Mouse (Mus musculus) midbrain, embryonic 12.5 days (tissue): Measurements from ENCODE around the gene Tmem25. TPM values are rescaled to one million over a fixed set of nuclear protein-coding genes. Genes with fewer than 3 reads are reported as not detected.

ENCODE experiments used
- ATAC-seq: fragments of 200-750 bp; cut with Nextera tagmentation; 2 replicates; pipeline ENCODE4 v1.8.0; 2017; ENCODE audit warnings: low read depth, moderate TSS enrichment, moderate library complexity; ENCODE audit not compliant: low FRiP score
- H3K27ac ChIP-seq: fragments of 300-500 bp; sonication (generic); replicated peaks from 2 replicates; pipeline ENCODE4 v1.5.1; 2016; ENCODE audit warnings: mild to moderate bottlenecking
- H3K27me3 ChIP-seq: fragments of 300-500 bp; sonication (generic); 2 replicates; pipeline ENCODE4 v1.6.1; 2016; ENCODE audit warnings: mild to moderate bottlenecking
- H3K36me3 ChIP-seq: fragments of 300-500 bp; sonication (generic); 2 replicates; pipeline ENCODE4 v1.6.1; 2016
- H3K4me1 ChIP-seq: fragments of 300-500 bp; sonication (generic); 2 replicates; pipeline ENCODE4 v1.6.1; 2016
- H3K4me2 ChIP-seq: fragments of 300-500 bp; sonication (generic); replicated peaks from 2 replicates; pipeline ENCODE4 v1.6.1; 2016; ENCODE audit warnings: mild to moderate bottlenecking, moderate library complexity
- H3K4me3 ChIP-seq: fragments of 300-500 bp; sonication (generic); 2 replicates; pipeline ENCODE4 v1.5.1; 2016; ENCODE audit warnings: mild to moderate bottlenecking
- H3K9ac ChIP-seq: fragments of 300-500 bp; sonication (generic); replicated peaks from 2 replicates; pipeline ENCODE4 v1.6.1; 2016; ENCODE audit warnings: mild to moderate bottlenecking, moderate library complexity
- H3K9me3 ChIP-seq: fragments of 300-500 bp; sonication (generic); 2 replicates; pipeline ENCODE4 v1.6.1; 2016; ENCODE audit warnings: mild to moderate bottlenecking
- WGBS: fragments of 180-500 bp; shearing (Covaris S2); methylation state at CpG from one replicate; pipeline ENCODE4 v1.1.7; 2016; 5-methylcytosine and 5-hydroxymethylcytosine counted together
- polyA plus RNA-seq: library from polyadenylated mRNA; unstranded; fragments of >200 nt; fragmentation: Nextera tagmentation; extraction: Ambion mirVana; gene quantifications from 2 replicates; pipeline ENCODE4 v1.2.1, GENCODE M21; 2016

Gene Tmem25
- polyA plus RNA-seq, 1 experiment from 2014 or later: 5.9 TPM

- peaks cover 80% of the 10 kb centered on the region for H3K36me3 ChIP-seq
- no peak overlapping the region for H3K9ac ChIP-seq
- H3K4me2 ChIP-seq: no peak overlapping the region
- no peak overlapping the region for H3K4me3 ChIP-seq
- H3K9me3 ChIP-seq: no peaks in the 10 kb centered on the region
- no peak for ATAC-seq
- WGBS: 94% methylated on average over 10 of the region's 10 CpGs
- no peaks in the 10 kb centered on the region for H3K4me1 ChIP-seq
- H3K27me3 ChIP-seq: no peaks in the 10 kb centered on the region
- H3K27ac ChIP-seq: no peak overlapping the region
Observed at GRCm38 (mm10) chr9:44807778-44808177, 8.7 kb upstream of the Tmem25 start.

GRCm38 (mm10) chr9:44807141-44807540, 8.0 kb upstream of the Tmem25 start:
- no peak overlapping the region for H3K4me2 ChIP-seq
- ATAC-seq: no peak
- 81% methylated on average over 5 of the region's 5 CpGs for WGBS
- H3K27me3 ChIP-seq: peaks cover 4% of the 10 kb centered on the region; the same call in 1 of the 2 replicates
- H3K9me3 ChIP-seq: no peaks in the 10 kb centered on the region
- no peak overlapping the region for H3K27ac ChIP-seq
- H3K4me3 ChIP-seq: no peak overlapping the region
- no peaks in the 10 kb centered on the region for H3K4me1 ChIP-seq
- H3K9ac ChIP-seq: no peak overlapping the region
- peaks cover 75% of the 10 kb centered on the region for H3K36me3 ChIP-seq

DNA sequence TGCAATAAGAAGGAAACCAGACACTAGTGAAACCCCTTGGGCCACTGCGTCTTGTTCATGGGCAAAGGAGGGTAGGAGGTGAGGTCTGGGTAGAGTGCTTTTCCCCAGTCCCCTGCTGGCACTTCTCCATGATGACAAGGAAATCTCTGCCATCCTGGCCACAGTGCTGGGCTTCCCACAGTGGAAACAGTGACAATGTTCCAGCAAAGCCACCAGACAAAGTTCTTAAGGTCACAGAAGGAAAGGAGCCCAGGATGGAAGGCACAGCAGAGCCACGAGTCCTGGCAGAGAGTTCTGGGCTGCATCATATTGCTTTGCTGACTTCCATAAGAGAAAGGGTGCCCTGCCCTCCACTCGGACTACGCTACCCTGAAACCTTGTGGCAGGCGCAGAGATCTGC, 6.4 kb upstream of the Tmem25 start:
- Histone ChIP-seq H3K4me1 (no peaks in the 10 kb centered on the region), H3K4me3 (no peak overlapping the region), H3K27me3 (peaks cover 17% of the 10 kb centered on the region), H3K4me2 (no peak overlapping the region), H3K36me3 (peaks cover 58% of the 10 kb centered on the region), H3K27ac (no peak overlapping the region), H3K9me3 (no peaks in the 10 kb centered on the region), H3K9ac (no peak overlapping the region)
- 96% methylated on average over 5 of the region's 5 CpGs for WGBS
- ATAC-seq: no peak

DNA sequence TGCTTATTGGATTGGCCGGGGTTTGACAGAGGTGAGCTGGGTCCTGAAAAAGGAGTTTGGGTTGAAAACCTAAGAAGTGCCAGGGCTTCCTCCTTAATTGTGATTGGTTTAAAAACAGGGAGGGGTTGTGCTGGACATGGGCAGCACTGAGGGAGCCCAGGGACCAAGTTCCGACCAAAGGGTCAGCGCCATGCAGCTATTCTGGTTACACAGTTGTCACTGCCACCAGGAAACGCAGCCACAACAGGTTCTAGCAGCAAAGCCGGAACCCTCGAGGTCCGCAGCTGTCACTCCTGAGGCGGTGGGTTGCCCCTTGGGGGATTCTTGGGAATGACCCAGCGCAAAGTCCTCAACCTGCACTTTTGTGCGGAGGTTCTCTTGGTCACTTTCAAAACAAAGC, 5.6 kb upstream of the Tmem25 start:
- no peaks in the 10 kb centered on the region for H3K9me3 ChIP-seq
- no peak overlapping the region for H3K4me2 ChIP-seq
- peaks cover 6% of the 10 kb centered on the region for H3K4me1 ChIP-seq
- WGBS: 94% methylated on average over 10 of the region's 10 CpGs
- H3K36me3 ChIP-seq: peaks cover 50% of the 10 kb centered on the region
- H3K4me3 ChIP-seq: no peak overlapping the region
- no peak for ATAC-seq
- peaks cover 23% of the 10 kb centered on the region for H3K27me3 ChIP-seq
- H3K27ac ChIP-seq: no peak overlapping the region
- H3K9ac ChIP-seq: no peak overlapping the region

DNA sequence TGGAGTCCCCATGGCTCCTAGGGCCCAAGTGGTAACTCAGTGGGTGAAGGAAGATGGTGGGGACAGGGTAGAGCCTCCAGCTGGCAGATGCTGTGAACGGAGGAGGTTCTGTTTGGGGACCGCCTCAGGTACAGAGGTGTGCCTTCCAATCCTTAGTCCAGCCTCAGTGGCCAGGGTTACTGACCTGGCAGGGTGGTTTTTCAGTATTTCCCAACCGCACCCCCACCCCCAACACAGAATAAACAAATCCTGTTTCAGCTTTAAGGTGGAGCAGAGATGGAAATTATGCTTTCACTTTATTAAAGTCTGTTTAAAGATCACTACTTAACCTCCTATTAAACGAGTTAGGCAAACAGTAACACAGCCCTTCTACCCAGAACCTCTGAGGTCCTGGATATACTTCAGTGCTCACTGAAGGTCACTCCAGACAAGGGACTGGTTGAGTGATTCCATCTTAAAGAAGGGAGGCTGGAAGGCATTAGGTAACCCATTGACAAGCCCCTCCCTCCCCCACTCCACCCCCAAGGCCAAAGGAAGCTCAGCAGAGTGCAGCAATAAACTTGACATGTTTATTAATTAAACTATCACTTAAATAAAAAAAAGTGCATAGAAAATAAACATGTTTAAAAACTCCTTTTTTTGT, 3.8 kb upstream of the Tmem25 start, which contains the start of gene Ttc36:
TSS of gene Ttc36 (minus strand) at position 265 of the 643 bp plus-strand sequence.
- Histone ChIP-seq H3K27ac (no peak within 1 kb of the TSS), H3K4me2 (no peak within 1 kb of the TSS), H3K9me3 (no peaks in the 10 kb centered on the region), H3K9ac (no peak within 1 kb of the TSS), H3K27me3 (peaks cover 32% of the 10 kb centered on the region), H3K4me1 (peaks cover 15% of the 10 kb centered on the region), H3K36me3 (peaks cover 32% of the 10 kb centered on the region), H3K4me3 (no peak within 1 kb of the TSS)
- no peak for ATAC-seq
- WGBS: 77% methylated on average over 4 of the region's 4 CpGs

DNA sequence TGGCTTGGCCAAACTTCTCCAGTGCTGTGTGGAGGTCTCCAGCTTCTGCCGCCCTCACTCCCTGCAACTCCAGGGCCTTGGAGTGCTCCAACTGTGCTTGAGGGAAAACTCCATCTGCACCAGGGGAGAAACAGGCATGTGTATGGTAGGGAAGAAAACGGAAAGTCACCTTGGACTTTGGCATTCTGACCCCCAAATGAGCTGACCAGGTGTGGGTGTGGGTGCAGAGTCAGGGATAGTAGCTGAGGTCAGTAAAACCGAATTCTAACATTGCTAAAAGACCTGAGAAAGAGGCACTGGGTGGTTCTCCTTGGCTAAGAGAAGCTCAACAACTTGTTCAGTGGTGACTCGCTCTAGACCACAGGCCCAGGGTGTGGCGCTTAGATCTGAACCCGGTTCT, 2.6 kb upstream of the Tmem25 start:
- H3K36me3 ChIP-seq: peaks cover 20% of the 10 kb centered on the region
- no peak overlapping the region for H3K4me3 ChIP-seq
- H3K4me1 ChIP-seq: peaks cover 15% of the 10 kb centered on the region
- H3K4me2 ChIP-seq: no peak overlapping the region
- peaks cover 38% of the 10 kb centered on the region for H3K27me3 ChIP-seq
- no peaks in the 10 kb centered on the region for H3K9me3 ChIP-seq
- no peak overlapping the region for H3K27ac ChIP-seq
- no peak overlapping the region for H3K9ac ChIP-seq
- WGBS: 85% methylated on average over 6 of the region's 6 CpGs
- ATAC-seq: no peak

DNA sequence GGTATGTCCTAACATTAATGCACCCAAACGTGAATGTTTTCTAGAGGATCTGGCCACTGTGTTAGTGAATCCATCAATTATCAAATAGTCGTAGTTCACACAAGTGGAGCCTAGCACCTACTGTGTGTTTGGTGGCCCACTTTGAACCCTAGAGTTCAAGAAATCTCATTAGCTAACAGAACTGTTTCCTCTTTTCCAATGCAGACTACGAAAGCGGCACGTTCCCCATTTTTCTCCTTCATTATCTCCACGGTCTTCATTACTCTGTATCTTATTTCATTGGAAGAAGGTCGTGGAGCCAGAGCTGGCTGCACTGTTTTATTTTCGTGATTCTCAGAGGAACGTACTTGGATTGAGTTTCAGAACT, 834 bp upstream of the Tmem25 start:
- no peak overlapping the region for H3K27ac ChIP-seq
- 0 out of 2 replicates have a peak, but pooled peaks have one; percentile 7 for ATAC-seq
- WGBS: 36% methylated on average over 9 of the region's 9 CpGs
- no peaks in the 10 kb centered on the region for H3K9me3 ChIP-seq
- H3K4me1 ChIP-seq: peaks cover 15% of the 10 kb centered on the region
- H3K4me2 ChIP-seq: peak overlapping the region; percentile 93
- peak overlapping the region; percentile 62 for H3K4me3 ChIP-seq
- peak overlapping the region; percentile 54; the same call in 1 of the 2 replicates for H3K9ac ChIP-seq
- H3K36me3 ChIP-seq: peaks cover 8% of the 10 kb centered on the region
- H3K27me3 ChIP-seq: peaks cover 38% of the 10 kb centered on the region

DNA sequence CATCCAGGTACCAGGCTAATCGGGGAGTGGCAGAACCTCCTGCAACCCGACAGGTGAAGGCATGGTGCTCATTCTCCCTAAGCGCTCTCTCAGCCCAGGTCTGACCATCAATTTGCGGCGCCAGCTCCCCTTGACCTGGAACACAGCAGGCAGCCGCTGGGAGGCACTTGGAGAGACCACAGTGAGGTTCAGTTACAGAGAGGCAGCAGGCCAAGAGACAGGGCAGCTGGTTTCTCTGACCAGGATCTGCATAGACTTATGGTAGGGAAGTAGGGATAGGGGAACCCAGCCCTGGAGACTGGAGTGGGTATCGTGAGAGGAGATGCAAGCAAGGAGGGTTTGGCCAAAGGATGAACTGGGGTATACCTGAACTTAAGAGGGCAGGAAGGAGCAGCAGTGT, 809 bp downstream of the Tmem25 start:
- Histone ChIP-seq H3K9me3 (no peaks in the 10 kb centered on the region), H3K27me3 (peaks cover 38% of the 10 kb centered on the region), H3K36me3 (0 out of 2 replicates have a peak, but pooled peaks cover 4% of the 10 kb centered on the region), H3K4me3 (peak overlapping the region; percentile 62), H3K4me2 (peak overlapping the region; percentile 93), H3K9ac (peak overlapping the region; percentile 54), H3K4me1 (peaks cover 15% of the 10 kb centered on the region), H3K27ac (no peak overlapping the region)
- WGBS: 58% methylated on average over 7 of the region's 7 CpGs
- ATAC-seq: no peak

GRCm38 (mm10) chr9:44792842-44793241, 6.3 kb downstream of the Tmem25 start:
- no peak overlapping the region for H3K9ac ChIP-seq
- no peak overlapping the region for H3K4me3 ChIP-seq
- H3K9me3 ChIP-seq: no peaks in the 10 kb centered on the region
- H3K36me3 ChIP-seq: peaks cover 55% of the 10 kb centered on the region
- peaks cover 5% of the 10 kb centered on the region for H3K27me3 ChIP-seq
- 84% methylated on average over 9 of the region's 9 CpGs for WGBS
- no peaks in the 10 kb centered on the region for H3K4me1 ChIP-seq
- no peak overlapping the region for H3K4me2 ChIP-seq
- no peak overlapping the region for H3K27ac ChIP-seq
- no peak for ATAC-seq

DNA sequence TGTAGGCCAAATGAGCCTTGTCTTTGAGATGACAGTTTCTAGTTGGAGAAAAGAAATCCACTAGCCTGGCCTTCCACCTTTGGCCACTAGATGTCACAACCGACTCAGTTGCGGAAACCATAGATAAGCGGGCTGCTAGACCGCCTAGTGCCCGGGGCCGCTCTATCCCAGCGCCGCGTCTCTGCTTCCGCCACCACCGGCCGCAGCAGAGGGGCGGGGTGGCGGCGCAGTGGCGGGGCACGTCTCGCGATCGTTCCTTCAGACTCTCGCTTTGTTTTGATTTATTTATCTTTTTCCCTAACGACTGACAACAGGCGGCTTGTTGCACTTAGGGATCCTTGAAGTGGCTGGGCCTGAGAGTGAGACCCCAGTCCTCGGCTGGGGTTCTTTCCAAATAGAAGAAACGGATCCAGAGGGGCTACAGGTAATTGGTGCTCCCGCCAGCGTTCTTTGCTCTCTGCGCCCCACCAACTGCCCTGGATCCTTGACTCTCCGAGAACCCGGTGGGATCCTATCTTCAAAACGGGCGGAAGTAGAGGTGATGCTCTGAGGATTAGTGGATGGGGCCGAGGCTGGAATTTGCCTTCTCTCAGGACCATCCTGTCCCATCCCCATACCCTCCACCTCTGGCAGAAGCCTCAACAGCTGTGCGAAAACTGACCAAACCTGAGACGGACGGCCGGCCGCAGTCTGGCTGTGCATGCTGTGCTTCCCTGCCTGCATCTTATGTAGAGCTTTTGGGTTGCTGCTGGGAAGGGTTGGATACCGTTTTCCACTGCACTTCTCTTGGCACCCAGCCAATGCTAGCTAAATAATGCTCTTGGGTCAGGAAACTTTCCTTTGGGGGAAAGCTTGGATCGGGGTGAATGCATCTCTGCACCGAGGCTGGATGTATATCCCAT, 26.1 kb downstream of the Tmem25 start:
- H3K27me3 ChIP-seq: no peaks in the 10 kb centered on the region
- peak overlapping the region; percentile 79 for H3K4me2 ChIP-seq
- under 1% methylated on average over 41 of the region's 41 CpGs for WGBS

GRCm38 (mm10) chr9:44772392-44772749, 26.7 kb downstream of the Tmem25 start:
- ATAC-seq: no peak; the same call in 1 of the 2 replicates
- Histone ChIP-seq H3K4me3 (0 out of 2 replicates have a peak overlapping the region, but pooled peaks have one; percentile 71), H3K36me3 (peaks cover 7% of the 10 kb centered on the region), H3K9ac (no peak overlapping the region), H3K9me3 (no peaks in the 10 kb centered on the region), H3K27ac (0 out of 2 replicates have a peak overlapping the region, but pooled peaks have one; percentile 22), H3K4me1 (peaks cover 6% of the 10 kb centered on the region), H3K4me2 (no peak overlapping the region), H3K27me3 (no peaks in the 10 kb centered on the region)
- WGBS: 28% methylated on average over 5 of the region's 5 CpGs

More for the DNA sequence above, 26.1 kb downstream of the Tmem25 start:
- H3K9ac ChIP-seq: peak overlapping the region; percentile 82
- peaks cover 9% of the 10 kb centered on the region for H3K36me3 ChIP-seq
- no peaks in the 10 kb centered on the region for H3K9me3 ChIP-seq
- peak overlapping the region; percentile 82 for H3K27ac ChIP-seq
- peak; percentile 98 for ATAC-seq
- H3K4me1 ChIP-seq: peaks cover 6% of the 10 kb centered on the region
- H3K4me3 ChIP-seq: peak overlapping the region; percentile 71

- peaks cover 12% of the 10 kb centered on the region for H3K4me1 ChIP-seq
- no peak overlapping the region for H3K4me2 ChIP-seq
- H3K4me3 ChIP-seq: no peak overlapping the region
- ATAC-seq: no peak
- H3K27me3 ChIP-seq: no peaks in the 10 kb centered on the region
- H3K27ac ChIP-seq: no peak overlapping the region
- H3K9me3 ChIP-seq: no peaks in the 10 kb centered on the region
- WGBS: 91% methylated on average over 5 of the region's 5 CpGs
- H3K36me3 ChIP-seq: peaks cover 7% of the 10 kb centered on the region
- no peak overlapping the region for H3K9ac ChIP-seq
Observed at GRCm38 (mm10) chr9:44771376-44771775, 27.7 kb downstream of the Tmem25 start.
